ENCODE assay signal across 13 mouse cellular contexts in the genomic region with DNA sequence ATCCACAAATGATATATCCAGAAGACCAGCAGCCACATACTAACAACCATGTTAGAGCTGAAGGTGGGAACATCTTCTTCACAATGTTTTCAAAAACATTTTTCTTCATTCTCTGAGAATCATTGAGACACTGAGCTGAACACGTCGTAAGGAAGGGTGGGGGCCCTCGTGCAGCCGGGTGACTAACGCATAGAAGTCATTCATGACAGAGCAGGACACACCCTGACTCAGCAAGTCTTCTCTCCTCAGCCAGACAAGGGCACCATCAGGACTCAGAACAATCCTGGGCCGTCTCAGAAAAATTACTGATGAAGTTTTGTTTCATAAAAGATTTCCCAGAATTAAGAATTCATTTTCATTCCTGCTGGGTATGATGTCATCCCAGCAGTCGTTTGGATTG. TPM values are rescaled to one million over a fixed set of nuclear protein-coding genes. Genes with fewer than 3 reads are reported as not detected.
DNase-seq lines count a peak whose midpoint lies in the region; ATAC-seq and TF ChIP-seq lines count a peak whose summit lies in the region.
"Had no signal": no experiment of that assay in that cellular context is flagged by ENCODE, and none has a peak within 500 bp of the region (broad histone marks: within the 10 kb centered on the region; RNA-seq: fewer than 3 reads in every experiment).

No protein-coding gene starts in this region.

- H3K4me1 ChIP-seq in liver, postnatal 0 days (ENCODE audit: insufficient read depth): peaks cover 46% of the 10 kb centered on the region
- H3K4me1 ChIP-seq: embryonic facial prominence, embryonic 13.5 days had no signal

- peak; percentile 73 for ATAC-seq in common myeloid progenitor, adult 5-6 weeks (replicated peaks; ENCODE audit: low read depth, poor library complexity, severe bottlenecking)
- ATAC-seq in liver, postnatal 0 days: peak; percentile 83
- ATAC-seq: forebrain, embryonic 16.5 days had no signal

- peak; percentile 56; the same call in 1 of the 2 replicates for TF ChIP-seq EP300 in liver, postnatal 0 days (IDR thresholded peaks at IDR 0.05; ENCODE audit: low read depth)

- no peaks in the 10 kb centered on the region for H3K36me3 ChIP-seq in liver, postnatal 0 days (replicated peaks; ENCODE audit: insufficient read depth, low read length)
- H3K36me3 ChIP-seq: embryonic facial prominence, embryonic 13.5 days had no signal

- H3K27me3 ChIP-seq in liver, postnatal 0 days (ENCODE audit: insufficient read depth, low read length): no peaks in the 10 kb centered on the region

- no peak for TF ChIP-seq CTCF in liver, postnatal 0 days (IDR thresholded peaks at IDR 0.05; ENCODE audit: low read depth)

- peak overlapping the region; percentile 7; the same call in 1 of the 2 replicates for H3K4me2 ChIP-seq in liver, postnatal 0 days (ENCODE audit: low read depth, low read length)
- H3K4me2 ChIP-seq: embryonic facial prominence, embryonic 13.5 days had no signal

- peak overlapping the region; percentile 48 for H3K27ac ChIP-seq in liver, postnatal 0 days (ENCODE audit: low read depth)
- H3K27ac ChIP-seq: embryonic facial prominence, embryonic 13.5 days had no signal

- peak; percentile 39 for DNase-seq in adrenal gland, postnatal 10 days
- DNase-seq in adrenal gland, adult 8-10 months: no peak
- peak; percentile 50 for DNase-seq in 416B (ENCODE audit: low read depth)
- DNase-seq in liver, postnatal 0 days: peak; percentile 63
- DNase-seq in layer of hippocampus, postnatal 10 days (ENCODE audit: low spot score in 2 of 2): no peak
- no peak for DNase-seq in lung, postnatal 10 days
- DNase-seq in right cerebral cortex, adult 2 months (ENCODE audit: low spot score in 2 of 2): no peak
- DNase-seq: cerebellum, adult 9-11 months; gastrocnemius, postnatal 36 days; kidney, adult 8-10 months had no signal

- no peaks in the 10 kb centered on the region for H3K9me3 ChIP-seq in liver, postnatal 0 days (ENCODE audit: low read length)
- H3K9me3 ChIP-seq: embryonic facial prominence, embryonic 13.5 days had no signal

- WGBS in liver, postnatal 0 days (ENCODE audit: insufficient replicate concordance): 34% methylated on average over 7 of the region's 7 CpGs

- H3K9ac ChIP-seq in liver, postnatal 0 days (replicated peaks): no peak overlapping the region
- H3K9ac ChIP-seq: embryonic facial prominence, embryonic 13.5 days had no signal

- H3K4me3 ChIP-seq in liver, postnatal 0 days (ENCODE audit: low read depth, low read length): no peak overlapping the region
- H3K4me3 ChIP-seq: embryonic facial prominence, embryonic 13.5 days had no signal

RNA-seq across cellular contexts. Expression of a gene that starts 12.8 kb away (rescaled TPM):
- total RNA-seq in adrenal gland, postnatal 10 days (2021): 10 to 100 TPM; 21.5 to 27.4 TPM
- total RNA-seq in adrenal gland, adult 8-10 months (2022): 1 to 10 TPM; 1.8 to 7.8 (median 5.6) TPM
- total RNA-seq in common myeloid progenitor, adult 5-6 weeks (2017): 7.8 and 11.7 TPM in 2 replicates
- 63.6 and 68.7 TPM in 2 replicates for polyA plus RNA-seq in liver, postnatal 0 days (2015; fragmentation: Nextera tagmentation; extraction: Ambion mirVana)
- total RNA-seq in layer of hippocampus, postnatal 10 days (2021): 10 to 100 TPM; 42.6 to 47.8 TPM

RNA-seq across cellular contexts. Expression of a gene that starts 34.9 kb away (rescaled TPM):
- 10 to 100 TPM; 56.7 to 69.2 TPM for total RNA-seq in adrenal gland, postnatal 10 days (2021)
- 10 to 100 TPM; 49.6 to 66.1 (median 61.3) TPM for total RNA-seq in adrenal gland, adult 8-10 months (2022)
- 204 and 227 TPM in 2 replicates for total RNA-seq in common myeloid progenitor, adult 5-6 weeks (2017)
- polyA plus RNA-seq in liver, postnatal 0 days (2015; fragmentation: Nextera tagmentation; extraction: Ambion mirVana): 56.5 and 60.9 TPM in 2 replicates
- total RNA-seq in layer of hippocampus, postnatal 10 days (2021): 10 to 100 TPM; 68.7 to 90.3 TPM

Comparison
In these comparisons a context has a peak if more than half of its experiments do, and no peak if none do; other contexts are left out.
1. DNase-seq: peak in adrenal gland, postnatal 10 days (single experiment), 416B (single experiment) and liver, postnatal 0 days (single experiment); none in adrenal gland, adult 8-10 months (single experiment), layer of hippocampus, postnatal 10 days (0 of 2), lung, postnatal 10 days (single experiment) and right cerebral cortex, adult 2 months (0 of 2).